Mouse (Mus musculus) cerebellum, adult 2 months (tissue): ENCODE results near the gene Anks3.

Experiments used
- CTCF ChIP-seq: fragments of 200-500 bp; IDR thresholded peaks from 2 replicates; pipeline ENCODE4 v1.5.1; 2011; ENCODE audit warnings: low read depth, mild to moderate bottlenecking, control low read depth, low read length, moderate library complexity, borderline replicate concordance; ENCODE audit not compliant: insufficient read depth
- POLR2A ChIP-seq: fragments of 200-500 bp; IDR thresholded peaks from 2 replicates; pipeline ENCODE4 v1.6.1; 2011; ENCODE audit warnings: low read length, control low read depth, borderline replicate concordance; ENCODE audit not compliant: insufficient read depth

DNA sequence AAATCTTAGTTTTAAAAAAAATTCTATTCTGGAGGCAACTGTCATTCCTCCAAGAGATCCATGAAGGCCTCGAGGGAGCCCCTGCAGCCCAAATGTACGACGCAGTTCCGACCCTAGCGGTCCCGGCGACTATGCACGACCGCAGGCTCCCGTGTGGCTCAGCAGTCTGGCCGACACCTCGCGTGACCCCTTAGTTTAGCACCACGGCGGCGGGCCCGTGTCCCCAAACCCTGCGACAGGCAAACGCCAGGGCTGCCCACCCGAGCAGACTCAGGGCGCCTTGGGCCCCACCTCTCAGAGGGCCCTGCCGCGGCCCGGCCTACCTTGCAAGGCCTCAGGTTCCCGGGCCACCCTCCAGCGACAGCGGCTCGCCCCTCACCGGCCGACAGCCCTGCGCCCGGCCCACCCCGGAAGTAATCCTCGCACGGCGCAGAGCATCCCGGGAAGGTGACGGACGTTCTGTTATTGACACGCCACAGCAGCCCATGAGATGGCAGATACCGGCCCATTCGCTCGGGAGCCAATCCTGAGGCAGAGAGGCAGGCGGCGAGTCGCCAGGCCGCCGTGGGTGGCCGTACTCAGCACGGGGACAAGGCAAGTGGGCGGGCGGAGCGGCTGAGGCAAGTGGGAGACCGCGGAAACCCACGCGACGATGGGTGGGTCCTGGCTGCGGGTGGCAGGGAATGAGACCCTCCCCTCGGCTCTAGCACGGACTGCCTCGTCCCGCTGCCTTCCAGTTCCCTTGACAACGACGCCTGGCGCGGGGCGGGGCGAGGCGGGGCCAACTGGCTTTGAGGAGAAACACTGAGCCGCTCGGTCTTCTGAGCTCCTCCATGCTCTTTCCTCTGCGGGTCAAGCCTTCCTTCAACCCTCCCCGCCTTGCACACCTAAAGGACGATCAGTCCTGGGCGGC lies at the start of gene Anks3:
- TF ChIP-seq POLR2A (peak; percentile 69; the same call in 1 of the 2 replicates), CTCF (no peak)
